Mouse (Mus musculus) T-helper 17 cell (primary cell): ENCODE data around the gene Cdcp2.

Source experiments
- in situ Hi-C, 2 experiments: fragments of 300-600 bp; cut with MboI, MseI; formaldehyde crosslinking; loops; 1 replicate in 1 of 2; 2 replicates in 1 of 2; pipeline ENCODE4 v1.15.1; 2025; ENCODE audit warnings: high pct_unique_total_duplicates in 2 of 2

The Cdcp2 gene

GRCm38 (mm10) chr4:107096841-107097373, at the start of gene Cdcp2:
TSS of gene Cdcp2 (plus strand) at chr4:107096891.
- in situ Hi-C loops = no loop called here

GRCm38 (mm10) chr4:107047806-107048205, 48.9 kb upstream of the Cdcp2 start:
- in situ Hi-C loops = no loop called here

GRCm38 (mm10) chr4:107048568-107049162, 48.0 kb upstream of the Cdcp2 start:
- in situ Hi-C loops = no loop called here

- in situ Hi-C loops = no loop called here
Measured at GRCm38 (mm10) chr4:107051889-107052288, 44.8 kb upstream of the Cdcp2 start.

GRCm38 (mm10) chr4:107052962-107053553, 43.6 kb upstream of the Cdcp2 start:
- in situ Hi-C loops = no loop called here

- in situ Hi-C loops = no loop called here
Measured at GRCm38 (mm10) chr4:107056088-107056487, 40.6 kb upstream of the Cdcp2 start.

- in situ Hi-C loops = no loop called here
Measured at GRCm38 (mm10) chr4:107058346-107058745, 38.3 kb upstream of the Cdcp2 start.

- in situ Hi-C loops = no loop called here
Measured at GRCm38 (mm10) chr4:107058781-107059180, 37.9 kb upstream of the Cdcp2 start.

GRCm38 (mm10) chr4:107061560-107061959, 35.1 kb upstream of the Cdcp2 start:
- in situ Hi-C loops = no loop called here

- in situ Hi-C loops = no loop called here
Measured at GRCm38 (mm10) chr4:107063214-107063613, 33.5 kb upstream of the Cdcp2 start.

GRCm38 (mm10) chr4:107064394-107065098, 32.1 kb upstream of the Cdcp2 start:
- in situ Hi-C loops = no loop called here

- in situ Hi-C loops = no loop called here
Measured at GRCm38 (mm10) chr4:107066252-107067124, 30.2 kb upstream of the Cdcp2 start, which contains the start of the genes Mrpl37 and Cyb5rl. TSS of gene Mrpl37 (minus strand) at chr4:107066868. TSS of gene Cyb5rl (plus strand) at chr4:107066988.

- in situ Hi-C loops = no loop called here
Measured at GRCm38 (mm10) chr4:107067151-107067840, 29.4 kb upstream of the Cdcp2 start.

GRCm38 (mm10) chr4:107072343-107072742, 24.3 kb upstream of the Cdcp2 start:
- in situ Hi-C loops = no loop called here

GRCm38 (mm10) chr4:107075456-107075855, 21.2 kb upstream of the Cdcp2 start:
- in situ Hi-C loops = no loop called here

GRCm38 (mm10) chr4:107078894-107079293, 17.8 kb upstream of the Cdcp2 start:
- in situ Hi-C loops = no loop called here

GRCm38 (mm10) chr4:107079716-107080115, 17.0 kb upstream of the Cdcp2 start:
- in situ Hi-C loops = no loop called here

- in situ Hi-C loops = no loop called here
Measured at GRCm38 (mm10) chr4:107082185-107082584, 14.5 kb upstream of the Cdcp2 start.

GRCm38 (mm10) chr4:107083126-107083525, 13.6 kb upstream of the Cdcp2 start:
- in situ Hi-C loops = no loop called here

- in situ Hi-C loops = no loop called here
Measured at GRCm38 (mm10) chr4:107084343-107084742, 12.3 kb upstream of the Cdcp2 start.

- in situ Hi-C loops = no loop called here
Measured at GRCm38 (mm10) chr4:107084858-107085257, 11.8 kb upstream of the Cdcp2 start.
